Mouse (Mus musculus): ENCODE results near the gene Fmo2.

DNA sequence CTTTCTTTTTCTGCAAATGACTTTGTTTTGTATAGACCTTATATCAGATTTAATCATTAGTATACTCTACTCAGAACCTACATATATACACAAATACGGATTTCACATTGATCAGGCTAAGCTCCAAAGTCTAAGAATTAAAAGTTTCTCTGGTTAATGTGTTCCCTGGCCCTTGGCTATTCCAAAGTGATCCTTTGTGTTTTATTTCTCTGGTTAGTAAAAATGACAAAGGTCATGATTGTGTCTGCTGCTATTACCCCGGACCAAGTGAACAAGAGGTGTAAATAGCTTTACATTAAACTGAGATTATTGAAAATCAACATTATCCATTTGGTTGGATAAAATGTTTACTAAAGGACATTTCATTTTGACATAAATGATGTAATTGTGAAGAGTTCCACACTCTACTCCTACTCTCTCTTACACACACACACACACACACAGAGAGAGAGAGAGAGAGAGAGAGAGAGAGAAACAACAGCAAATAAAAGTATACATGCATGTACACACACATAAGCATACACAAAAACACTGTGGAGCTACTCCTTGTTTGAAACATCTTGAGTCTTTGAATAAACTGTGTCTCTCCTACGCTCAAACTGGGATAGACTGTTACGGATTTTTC, 16.5 kb upstream of the Fmo2 start:
- TF ChIP-seq POLR2A (IDR thresholded peaks at IDR 0.05; ENCODE audit: insufficient read length, low read depth) (no peak), POLR2AphosphoS2 (IDR thresholded peaks at IDR 0.05; ENCODE audit: insufficient read length, low read depth) (no peak), TCF12 (IDR thresholded peaks at IDR 0.05; ENCODE audit: insufficient read depth, poor library complexity, severe bottlenecking) (no peak), MYOG (IDR thresholded peaks at IDR 0.05; ENCODE audit: control insufficient read depth in 1 of 3, insufficient read depth in 1 of 3, insufficient read length in 2 of 3, low read depth in 2 of 3) (no peak), E2F4 (IDR thresholded peaks at IDR 0.05; ENCODE audit: insufficient read depth) (no peak), USF1 (IDR thresholded peaks at IDR 0.05; ENCODE audit: low read depth) (no peak), MYOD1 (IDR thresholded peaks at IDR 0.05; ENCODE audit: control insufficient read depth in 1 of 3, insufficient read length in 2 of 3, low read depth in 2 of 3) (no peak)

All from myocyte (in vitro differentiated cells).